Mouse (Mus musculus): ENCODE measurements around the gene Lrch3.
A peak's percentile ranks its signal among the peaks of the same experiment; 100 is the strongest.
"Not testable (repeated sequence)": the region's sequence is repeated elsewhere in the genome, so short reads cannot be mapped to it uniquely, and the experiment has no call there.

The Lrch3 gene

GRCm38 (mm10) chr16:32915292-32916068 is 1.6 kb downstream of the Lrch3 start:
- DNase-seq: no peak

- not testable (repeated sequence) for DNase-seq
Measured at GRCm38 (mm10) chr16:32926629-32927028, 12.7 kb downstream of the Lrch3 start.

GRCm38 (mm10) chr16:32927044-32927443 is 13.1 kb downstream of the Lrch3 start:
- DNase-seq: no peak

DNA sequence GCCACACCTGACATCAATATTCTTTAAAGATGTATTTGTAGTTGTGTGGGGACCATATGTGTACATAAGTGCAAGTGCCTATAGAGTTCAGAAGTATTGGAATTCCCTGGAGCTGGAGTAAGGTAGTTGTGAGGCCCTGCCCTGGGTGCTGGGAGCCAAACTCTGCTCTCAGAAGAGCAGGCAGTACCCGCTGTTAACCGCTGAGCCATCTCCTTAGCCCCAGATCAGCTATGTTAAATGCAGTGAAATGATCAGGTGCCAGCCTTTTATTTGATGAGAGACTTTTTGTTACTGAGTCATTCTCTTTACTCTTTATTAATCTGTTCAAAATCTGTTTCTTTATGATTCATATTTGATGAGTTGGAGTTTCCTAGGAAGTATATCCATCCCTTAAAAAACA is 16.0 kb downstream of the Lrch3 start:
- DNase-seq: no peak

DNA sequence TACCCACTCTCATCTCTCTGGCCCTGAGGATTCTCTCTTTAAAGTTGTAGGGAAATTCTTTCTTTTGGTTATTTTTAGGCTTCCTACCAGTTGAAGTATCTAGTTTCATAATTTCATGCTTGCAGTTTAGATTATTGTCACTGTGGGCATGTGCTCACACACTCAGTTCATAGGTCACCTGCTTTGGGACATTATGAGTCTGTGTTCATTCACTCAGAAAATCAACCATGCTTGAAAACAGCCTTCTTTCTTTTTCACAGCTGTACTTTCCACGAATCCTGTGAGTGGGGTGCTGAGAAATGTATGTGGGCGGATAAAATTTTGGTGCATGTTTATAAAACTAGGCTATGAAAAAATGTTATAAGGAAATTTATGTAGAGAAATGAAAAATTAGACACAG is 20.6 kb downstream of the Lrch3 start:
- DNase-seq: no peak

DNA sequence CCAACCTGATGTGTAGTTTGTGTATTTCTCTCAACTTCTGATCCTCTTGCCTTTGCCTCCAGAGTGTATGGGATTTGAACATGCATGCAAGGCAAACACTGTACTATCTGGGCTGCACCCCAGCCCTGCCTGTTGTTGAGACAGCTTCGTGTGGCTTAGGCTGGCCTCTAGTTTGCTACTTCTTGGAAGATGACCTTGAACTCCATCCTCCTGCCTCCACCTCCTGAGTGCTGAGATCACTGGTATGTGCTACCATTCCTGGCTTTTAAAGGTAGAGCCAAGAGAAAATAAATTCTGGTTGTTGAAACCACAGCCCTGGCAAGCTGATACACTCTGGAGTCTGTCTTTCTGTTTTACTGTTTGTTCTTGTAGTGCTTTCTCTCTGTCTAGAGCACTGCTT is 21.2 kb downstream of the Lrch3 start:
- DNase-seq: no peak

GRCm38 (mm10) chr16:32937358-32937757 is 23.5 kb downstream of the Lrch3 start:
- DNase-seq: no peak

GRCm38 (mm10) chr16:32939301-32939700 is 25.4 kb downstream of the Lrch3 start:
- DNase-seq: peak; percentile 79 to 82

DNA sequence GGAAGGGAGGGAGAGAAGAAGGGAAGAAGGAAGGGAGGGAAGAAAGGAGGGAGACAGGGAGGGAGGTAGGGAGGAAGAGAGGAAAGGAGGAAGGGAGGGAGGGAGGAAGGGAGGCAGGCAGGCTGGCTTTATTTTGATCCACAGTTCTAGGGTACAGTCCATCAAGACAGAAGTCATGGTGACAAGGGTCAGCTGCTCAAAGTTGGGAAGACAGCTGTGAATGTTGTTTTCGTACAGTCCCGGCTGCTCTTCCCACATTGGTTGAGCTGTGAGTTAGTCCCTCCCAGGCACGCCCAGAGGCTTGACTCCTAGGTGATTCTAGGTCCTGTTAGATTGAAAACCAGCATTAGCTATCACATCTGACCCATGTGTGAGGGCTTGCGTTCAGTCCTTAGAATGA is 25.8 kb downstream of the Lrch3 start:
- DNase-seq: not testable (repeated sequence)

- DNase-seq: not testable (repeated sequence)
Measured at GRCm38 (mm10) chr16:32941226-32941625, 27.3 kb downstream of the Lrch3 start.

DNA sequence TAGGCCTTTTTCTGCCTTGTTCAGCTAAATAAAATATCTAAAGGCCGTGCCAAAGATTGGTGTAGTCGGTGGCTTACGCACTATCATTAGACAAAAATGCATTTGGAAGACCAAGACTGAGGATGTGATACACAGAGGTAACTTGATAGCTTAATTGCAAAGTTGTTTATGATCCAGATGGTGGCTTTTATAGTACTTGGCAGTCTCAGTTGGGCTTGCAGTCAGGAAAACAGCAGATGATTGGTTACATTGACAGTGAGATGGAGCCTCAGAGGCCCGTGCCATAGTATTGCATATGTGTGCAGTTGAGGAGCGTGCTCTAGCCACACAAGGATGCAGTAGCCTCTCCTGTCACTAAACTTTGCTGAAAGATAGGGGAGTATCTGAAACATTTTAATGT is 28.8 kb downstream of the Lrch3 start:
- DNase-seq: no peak

DNA sequence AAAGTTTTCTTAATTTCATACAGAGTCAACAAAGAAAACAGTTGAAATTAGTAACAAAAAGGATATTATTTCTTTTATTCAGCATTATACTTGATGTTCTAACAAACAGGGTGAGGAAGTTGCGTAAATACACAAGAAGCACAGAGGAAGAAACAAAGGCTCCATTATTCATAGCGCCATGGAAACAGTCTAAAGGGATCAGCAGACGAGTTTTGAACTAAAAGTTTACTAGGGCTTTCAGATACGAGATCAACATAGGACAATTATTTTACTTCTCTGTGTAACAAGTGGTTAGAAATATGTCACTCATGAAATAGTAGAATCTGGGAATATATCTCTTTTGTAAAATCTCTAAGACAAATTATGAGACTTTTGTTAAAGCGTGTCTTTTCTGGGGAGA is 31.5 kb downstream of the Lrch3 start:
- no peak for DNase-seq

GRCm38 (mm10) chr16:32948016-32948415 is 34.1 kb downstream of the Lrch3 start:
- DNase-seq: no peak

GRCm38 (mm10) chr16:32948656-32949055 is 34.8 kb downstream of the Lrch3 start:
- no peak for DNase-seq

GRCm38 (mm10) chr16:32949281-32949680 is 35.4 kb downstream of the Lrch3 start:
- no peak for DNase-seq

DNA sequence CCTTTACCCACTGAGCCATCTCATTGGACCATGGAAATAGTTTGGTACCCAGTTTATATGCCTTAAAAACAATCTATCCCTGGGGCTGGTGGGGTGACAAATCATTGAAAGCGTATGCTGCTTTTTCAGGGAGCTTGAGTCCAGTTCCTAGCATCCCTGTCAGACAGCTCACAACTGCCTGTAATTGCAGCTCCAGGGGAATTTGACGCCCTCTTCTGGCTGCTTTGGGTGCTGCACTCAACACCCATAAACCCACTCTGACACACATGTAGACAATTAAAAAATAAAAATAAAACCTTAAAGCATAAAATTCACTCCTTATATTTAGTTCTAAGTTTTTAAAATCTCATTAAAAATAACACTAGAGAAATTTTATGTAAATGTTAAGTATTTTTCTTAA is 37.2 kb downstream of the Lrch3 start:
- no peak for DNase-seq

GRCm38 (mm10) chr16:32953806-32954205 is 39.9 kb downstream of the Lrch3 start:
- no peak for DNase-seq

- DNase-seq: no peak
Measured at GRCm38 (mm10) chr16:32954304-32954703, 40.4 kb downstream of the Lrch3 start.

GRCm38 (mm10) chr16:32956889-32957288 is 43.0 kb downstream of the Lrch3 start:
- no peak for DNase-seq

GRCm38 (mm10) chr16:32972535-32972934 is 58.6 kb downstream of the Lrch3 start:
- no peak for DNase-seq

- no peak for DNase-seq
Measured at GRCm38 (mm10) chr16:32973047-32973446, 59.1 kb downstream of the Lrch3 start.

DNA sequence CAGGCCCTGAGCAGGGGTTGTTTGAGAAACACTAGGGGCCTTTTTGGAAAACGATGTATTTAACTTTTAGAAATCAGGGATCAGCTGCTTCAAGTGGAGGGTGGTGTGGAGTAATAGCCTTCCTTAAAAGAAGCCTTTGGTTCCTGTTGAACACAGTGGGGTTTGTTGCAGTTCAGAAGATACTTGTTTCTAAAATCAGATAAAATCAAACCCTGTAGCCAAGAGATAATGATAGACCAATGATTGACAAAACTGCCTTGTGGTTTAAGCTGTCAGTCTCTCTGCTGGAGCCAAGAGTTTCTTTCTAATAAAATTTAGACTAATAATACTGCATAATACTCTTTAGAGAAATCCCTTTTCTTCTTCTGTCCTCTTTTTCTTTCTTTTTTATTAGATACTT is 66.3 kb downstream of the Lrch3 start:
- DNase-seq: no peak

DNA sequence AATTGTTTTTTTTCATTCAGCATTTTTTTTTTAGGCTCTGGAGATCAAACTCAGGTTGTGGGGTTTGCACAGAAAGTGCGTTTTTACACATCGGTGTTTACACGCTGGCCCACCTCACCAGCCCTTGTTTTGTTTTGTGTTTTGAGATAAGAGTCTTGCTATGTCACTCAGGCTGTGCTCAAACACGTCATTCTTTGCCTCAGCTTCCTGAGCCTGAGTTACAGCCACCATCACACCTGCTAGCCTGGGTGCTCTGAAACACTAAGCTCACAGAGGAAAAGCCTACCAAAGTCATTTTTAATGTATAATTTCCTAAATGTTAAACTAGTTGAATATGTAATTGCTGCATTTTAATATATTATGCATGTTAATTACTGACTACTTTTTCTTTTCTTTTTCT is 67.5 kb downstream of the Lrch3 start:
- DNase-seq: no peak

GRCm38 (mm10) chr16:32984631-32985030 is 70.7 kb downstream of the Lrch3 start:
- no peak for DNase-seq

GRCm38 (mm10) chr16:32992158-32992557 is 78.3 kb downstream of the Lrch3 start:
- DNase-seq: no peak

All from cerebellum, adult 18-20 months (tissue).